Mouse (Mus musculus): ENCODE measurements around the gene Ooep.

DNA sequence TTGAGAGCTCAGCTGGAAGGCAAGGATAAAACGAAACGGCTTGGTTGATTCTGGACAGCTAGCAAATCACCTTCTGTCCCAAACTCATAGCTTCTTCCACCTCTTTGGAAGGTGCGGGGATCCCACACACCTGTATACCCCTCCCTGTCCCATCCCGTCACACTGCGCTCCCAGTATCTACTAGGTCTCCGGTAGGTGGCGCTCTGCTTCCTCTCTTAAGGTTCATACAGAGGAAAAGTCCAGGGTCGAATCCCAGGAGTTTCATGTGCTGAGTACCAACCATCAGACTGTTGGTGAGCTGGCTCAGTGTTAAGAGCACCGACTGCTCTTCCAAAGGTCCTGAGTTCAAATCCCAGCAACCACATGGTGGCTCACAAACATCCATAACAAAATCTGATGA is 20.5 kb downstream of the Ooep start:
- TF ChIP-seq CTCF (IDR thresholded peaks at IDR 0.05; ENCODE audit: low read depth) (peak; percentile 85), EP300 (IDR thresholded peaks at IDR 0.05; ENCODE audit: low read depth) (no peak)

Measured in liver, postnatal 0 days (tissue).